Mouse (Mus musculus) right cerebral cortex, postnatal 4 days (tissue): ENCODE results near the gene Tatdn2.

ENCODE experiments used
- DNase-seq: peaks from one replicate; pipeline ENCODE4 v3.0.0-alpha.2; 2022

Gene Tatdn2

GRCm38 (mm10) chr6:113717541-113717940, 20.7 kb downstream of the Tatdn2 start:
- DNase-seq = no peak

DNA sequence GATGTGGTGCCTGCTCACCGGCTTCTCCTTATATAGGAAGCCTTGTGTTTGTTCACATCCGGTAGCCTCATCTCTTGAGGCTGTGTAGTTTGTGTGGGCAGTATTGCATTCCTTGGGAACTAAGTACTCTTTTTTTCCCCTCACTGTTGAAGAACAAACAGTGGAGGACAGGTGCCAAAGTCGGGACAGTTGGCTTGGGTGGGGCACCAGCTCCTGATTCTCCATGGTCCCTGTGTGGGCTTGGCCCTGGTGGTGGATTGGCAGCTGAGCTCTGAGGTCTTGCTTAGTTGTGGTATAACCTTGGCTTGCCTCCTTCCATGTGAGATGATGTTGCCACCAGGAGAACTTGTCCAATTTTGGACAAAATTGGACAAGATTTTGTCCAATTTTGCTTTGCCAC, 23.0 kb downstream of the Tatdn2 start, which contains the start of gene Ghrl:
Gene Ghrl (minus strand): TSS at position 3 of the 400 bp plus-strand sequence.
- no peak for DNase-seq

GRCm38 (mm10) chr6:113721061-113721460, 24.2 kb downstream of the Tatdn2 start:
- no peak for DNase-seq

DNA sequence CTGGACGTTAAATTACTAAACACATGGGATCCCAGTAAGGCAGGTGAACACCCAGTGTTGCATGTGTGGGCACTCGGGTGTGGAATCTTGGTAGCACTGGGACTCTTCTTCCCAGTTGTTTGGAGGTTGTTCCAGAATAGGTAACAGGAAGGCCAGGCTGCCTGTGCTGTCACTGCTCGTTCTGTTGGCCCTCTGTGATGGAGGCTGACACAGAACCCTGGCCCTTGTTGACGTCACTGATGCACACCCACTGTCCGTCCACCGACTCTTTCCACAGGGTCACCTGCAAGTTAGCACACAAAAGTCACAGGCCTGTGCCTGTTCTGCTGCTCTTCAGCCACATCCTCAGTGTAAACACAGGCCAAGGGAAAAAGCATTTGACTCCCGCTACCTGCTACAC, 31.3 kb downstream of the Tatdn2 start:
- DNase-seq = no peak

GRCm38 (mm10) chr6:113731296-113731695, 34.4 kb downstream of the Tatdn2 start:
- no peak for DNase-seq

GRCm38 (mm10) chr6:113737318-113738046, 40.6 kb downstream of the Tatdn2 start:
- DNase-seq = no peak

- DNase-seq = peak; percentile 84
Observed at GRCm38 (mm10) chr6:113740236-113741217, 43.7 kb downstream of the Tatdn2 start, which contains the start of gene Sec13. Gene Sec13 (minus strand): TSS chr6:113740743.

- DNase-seq = no peak
Observed at GRCm38 (mm10) chr6:113741425-113741824, 44.6 kb downstream of the Tatdn2 start.

- DNase-seq = no peak
Observed at GRCm38 (mm10) chr6:113742321-113742720, 45.5 kb downstream of the Tatdn2 start.

- no peak for DNase-seq
Observed at GRCm38 (mm10) chr6:113743111-113743510, 46.3 kb downstream of the Tatdn2 start.

DNA sequence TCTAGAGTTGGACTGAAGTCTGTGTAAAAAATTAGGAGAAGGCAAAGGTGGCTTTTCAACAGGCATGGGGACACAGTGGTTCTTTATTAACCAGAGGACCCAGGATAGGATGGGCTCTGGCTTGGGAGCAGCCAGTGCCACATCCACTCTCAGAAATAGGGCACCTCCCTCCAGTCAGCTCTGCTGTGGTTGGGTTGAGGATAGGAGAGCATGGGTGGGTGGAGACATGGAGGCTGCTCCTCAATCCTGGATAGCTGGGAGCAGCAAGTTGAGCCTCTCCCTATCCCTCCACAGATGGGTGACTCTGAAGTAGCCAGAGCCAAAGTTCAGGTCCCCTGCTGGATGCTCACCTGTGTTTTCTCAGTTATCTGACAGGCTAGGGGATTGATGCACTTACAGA, 48.3 kb downstream of the Tatdn2 start:
- DNase-seq = no peak

- DNase-seq = no peak
Observed at GRCm38 (mm10) chr6:113747284-113747683, 50.4 kb downstream of the Tatdn2 start.

DNA sequence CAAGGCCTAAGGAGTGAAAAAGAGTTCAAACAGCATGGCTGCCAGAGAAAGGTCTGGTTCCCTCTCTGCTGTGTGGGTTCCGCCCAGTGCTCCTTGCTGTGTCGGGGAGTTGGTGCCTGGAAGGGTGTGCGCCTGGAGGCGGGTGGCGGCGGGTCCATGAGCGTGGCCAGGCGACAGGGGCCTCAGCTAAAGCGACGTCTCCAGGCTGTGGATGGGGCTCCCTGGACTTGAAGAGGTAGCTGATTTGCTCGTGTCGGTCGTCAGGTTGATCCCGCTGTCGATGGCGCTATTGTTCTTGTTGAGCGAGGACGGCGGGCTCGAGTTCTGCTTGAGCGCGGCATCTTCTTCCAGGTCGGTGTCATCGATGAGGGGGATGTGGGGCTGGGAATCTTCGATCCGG, 51.5 kb downstream of the Tatdn2 start:
- no peak for DNase-seq

- DNase-seq = no peak
Observed at GRCm38 (mm10) chr6:113749119-113749685, 52.4 kb downstream of the Tatdn2 start.
